Mouse (Mus musculus) T-helper 17 cell (primary cell): ENCODE measurements around the gene Tanc1.

Experiments used
- in situ Hi-C, 2 experiments: fragments of 300-600 bp; cut with MboI, MseI; formaldehyde crosslinking; loops; 1 replicate in 1 of 2; 2 replicates in 1 of 2; pipeline ENCODE4 v1.15.1; 2025; ENCODE audit warnings: high pct_unique_total_duplicates in 2 of 2

Tanc1 gene

DNA sequence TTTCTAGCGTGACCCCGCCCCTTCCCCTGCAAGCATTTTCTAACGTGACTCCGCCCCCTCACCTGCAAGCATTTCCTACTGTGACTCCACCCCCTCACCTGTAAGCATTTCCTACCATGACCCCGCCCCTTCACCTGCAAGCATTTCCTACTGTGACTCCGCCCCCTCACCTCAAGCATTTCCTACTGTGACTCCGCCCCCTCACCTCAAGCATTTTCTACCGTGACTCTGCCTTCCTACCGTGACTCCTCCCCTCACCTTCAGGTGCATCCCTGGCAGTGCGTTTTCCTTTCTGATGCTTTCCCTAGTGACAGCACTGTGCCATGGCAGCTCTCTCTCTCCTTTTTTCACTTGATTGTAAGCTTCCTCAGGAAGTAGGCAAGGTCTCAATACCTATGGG is 137.5 kb downstream of the Tanc1 start:
- in situ Hi-C loops, result loop anchor here in 1 of 2 experiments (5.0 kb wide), 1 partner anchor 207 kb away; no protein-coding TSS in a partner anchor

- in situ Hi-C loops, result loop anchor here in 1 of 2 experiments (5.0 kb wide), 1 partner anchor 204 kb away; no protein-coding TSS in a partner anchor
Measured at GRCm38 (mm10) chr2:59751172-59751571, 139.3 kb downstream of the Tanc1 start.

DNA sequence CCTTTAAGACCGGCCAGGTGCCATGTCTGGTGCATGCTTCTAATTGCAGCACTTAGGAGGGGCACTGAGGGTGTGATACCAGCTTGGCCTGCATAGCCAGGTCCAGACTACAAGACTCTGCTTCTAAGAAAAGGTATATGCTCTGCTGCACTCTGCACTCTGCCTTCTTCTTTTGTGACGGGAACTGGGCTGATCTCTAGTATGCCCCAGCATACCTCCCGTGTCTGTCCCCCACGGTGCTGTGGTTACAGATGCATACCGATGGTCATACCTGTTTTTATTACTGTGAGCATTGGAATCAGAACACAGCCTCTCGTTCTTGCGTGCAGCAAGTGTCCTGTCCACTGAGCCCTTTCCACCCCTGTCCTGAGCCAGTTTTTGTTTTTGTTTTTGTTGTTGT is 140.3 kb downstream of the Tanc1 start:
- in situ Hi-C loops, result loop anchor here in 1 of 2 experiments (5.0 kb wide), 1 partner anchor 205 kb away; no protein-coding TSS in a partner anchor

DNA sequence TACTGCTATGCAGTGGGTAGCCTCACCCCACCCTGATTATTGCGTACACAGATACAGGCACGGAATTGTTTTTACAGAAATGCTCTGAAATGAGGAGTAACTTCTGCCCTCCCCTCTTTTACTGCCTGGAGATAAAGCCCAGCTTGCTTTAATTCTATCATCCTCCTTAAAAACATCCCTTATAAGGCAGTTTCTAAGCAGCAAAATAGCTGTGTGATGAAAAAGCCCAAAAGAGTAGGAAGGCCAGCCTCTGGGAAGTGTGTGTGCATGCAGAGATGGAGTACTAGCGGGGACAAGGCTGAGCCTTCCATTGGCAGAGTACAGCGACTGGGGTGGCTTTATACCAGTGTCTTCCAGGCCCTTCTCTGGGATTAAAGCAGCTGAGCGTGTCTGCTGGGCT is 140.9 kb downstream of the Tanc1 start:
- in situ Hi-C loops, result loop anchor here in 1 of 2 experiments (5.0 kb wide), 1 partner anchor 205 kb away; no protein-coding TSS in a partner anchor

DNA sequence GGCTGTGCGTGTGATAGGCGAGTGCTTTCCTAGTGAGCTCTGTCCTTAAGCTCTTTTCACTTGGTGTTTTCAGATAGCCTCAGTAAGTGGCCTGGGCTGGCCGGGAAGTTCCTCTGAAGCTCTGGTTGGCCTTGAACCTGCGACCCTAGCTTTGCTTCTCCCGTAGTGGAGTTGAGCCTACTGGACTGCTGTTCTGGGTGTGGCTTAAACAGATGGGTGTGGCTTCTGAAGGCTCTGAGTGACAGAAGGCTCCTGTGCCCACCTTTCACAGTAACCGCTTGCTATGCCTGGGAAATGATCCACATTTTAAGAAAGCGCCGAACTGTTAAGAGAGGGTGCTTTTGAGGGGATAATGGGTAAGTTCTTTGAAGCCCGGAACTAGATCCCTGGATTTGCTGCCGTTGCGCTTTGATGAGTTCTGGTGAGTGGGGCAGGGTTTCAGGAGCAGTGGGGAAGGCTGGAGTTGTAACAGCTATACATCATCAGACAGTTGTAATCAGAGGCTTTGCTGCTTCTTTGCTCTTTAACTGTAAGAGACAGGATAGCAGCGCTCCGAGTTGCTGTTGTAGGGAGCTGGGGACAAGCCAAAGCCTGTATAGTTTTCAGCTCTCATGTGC is 144.4 kb downstream of the Tanc1 start:
- in situ Hi-C loops, result no loop called here

DNA sequence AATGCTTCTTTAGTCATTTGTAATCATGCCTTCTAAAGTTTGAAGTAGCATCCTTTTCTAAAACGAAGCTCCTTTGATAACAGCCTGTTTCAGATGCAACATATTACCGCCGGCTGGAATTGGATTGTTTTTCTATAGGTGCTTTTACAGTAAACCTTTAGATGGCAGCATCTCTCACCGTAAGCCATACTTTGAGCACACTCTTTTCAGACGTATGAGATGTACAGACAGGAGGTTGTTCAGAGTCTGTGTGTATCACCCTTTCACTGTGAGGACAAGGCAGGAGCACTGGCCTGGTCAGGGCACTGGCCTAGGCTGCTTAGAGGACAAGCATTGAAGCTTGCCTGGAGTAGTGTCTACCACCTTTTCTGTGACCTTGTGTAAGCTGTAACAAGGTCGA is 145.2 kb downstream of the Tanc1 start:
- in situ Hi-C loops, result no loop called here

DNA sequence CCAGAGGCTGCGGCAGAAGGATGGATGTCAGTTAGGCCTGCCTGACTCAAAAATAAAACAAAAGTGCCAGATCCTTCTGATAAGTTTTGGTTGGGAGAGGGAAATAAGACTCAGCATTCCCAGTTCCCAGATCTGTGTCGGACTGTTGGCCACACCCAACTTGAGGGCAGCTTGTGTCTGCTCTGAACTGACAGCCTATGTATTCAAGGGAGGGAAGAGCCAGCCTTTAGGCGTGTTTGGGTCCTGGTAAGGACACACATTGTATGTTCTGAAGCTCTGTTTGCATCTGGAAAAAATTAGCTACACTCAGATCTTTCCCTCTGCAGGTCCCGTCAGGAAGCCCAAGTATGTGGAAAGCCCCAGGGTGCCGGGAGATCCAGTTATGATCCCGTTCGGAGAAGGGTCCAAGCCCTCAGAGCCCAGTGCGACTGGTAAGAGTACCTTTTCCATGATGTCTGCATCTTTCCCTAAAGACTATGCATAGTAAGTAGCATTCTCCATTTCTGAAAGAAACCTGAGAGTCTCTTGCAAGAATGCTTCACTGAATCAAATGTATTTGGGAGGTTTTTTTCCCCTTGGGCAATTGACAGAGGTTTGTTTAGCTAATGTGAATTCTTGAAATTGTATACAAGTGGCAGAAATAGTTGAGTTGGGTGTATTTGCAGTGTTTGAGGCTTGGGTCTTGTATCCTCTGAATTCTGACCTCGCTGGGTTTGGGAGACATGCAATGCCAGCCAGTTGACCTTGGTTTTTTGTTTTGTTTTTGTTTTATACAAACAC is 146.5 kb downstream of the Tanc1 start:
- in situ Hi-C loops, result no loop called here

- in situ Hi-C loops, result no loop called here
Measured at GRCm38 (mm10) chr2:59760731-59761130, 148.9 kb downstream of the Tanc1 start.

- in situ Hi-C loops, result no loop called here
Measured at GRCm38 (mm10) chr2:59761183-59761582, 149.3 kb downstream of the Tanc1 start.

- in situ Hi-C loops, result no loop called here
Measured at GRCm38 (mm10) chr2:59762277-59762676, 150.4 kb downstream of the Tanc1 start.

- in situ Hi-C loops, result no loop called here
Measured at GRCm38 (mm10) chr2:59765671-59766070, 153.8 kb downstream of the Tanc1 start.

GRCm38 (mm10) chr2:59767893-59768292 is 156.1 kb downstream of the Tanc1 start:
- in situ Hi-C loops, result no loop called here

GRCm38 (mm10) chr2:59768661-59769384 is 157.0 kb downstream of the Tanc1 start:
- in situ Hi-C loops, result no loop called here

- in situ Hi-C loops, result no loop called here
Measured at GRCm38 (mm10) chr2:59769385-59769735, 157.5 kb downstream of the Tanc1 start.

DNA sequence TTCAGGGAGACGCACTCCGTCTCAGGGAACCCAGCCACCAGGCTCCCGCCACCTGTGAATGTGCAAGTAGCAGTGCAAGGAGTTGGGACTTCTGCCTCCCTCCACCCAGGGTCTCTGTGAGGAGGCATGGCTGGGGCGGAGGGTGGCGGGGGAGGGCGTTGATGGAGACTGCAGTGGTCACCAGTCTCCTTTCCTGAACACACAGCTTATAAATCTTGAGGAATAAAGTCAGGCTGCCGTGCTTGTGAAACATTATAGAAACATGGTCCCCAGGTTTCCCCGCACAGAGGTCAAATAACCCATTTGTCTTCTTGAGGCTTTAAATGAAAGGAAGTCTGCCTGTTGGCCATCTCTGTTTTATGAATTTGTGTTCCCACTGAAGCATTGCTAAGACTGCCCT is 159.9 kb downstream of the Tanc1 start:
- in situ Hi-C loops, result no loop called here

GRCm38 (mm10) chr2:59772261-59772683 is 160.4 kb downstream of the Tanc1 start:
- in situ Hi-C loops, result no loop called here

DNA sequence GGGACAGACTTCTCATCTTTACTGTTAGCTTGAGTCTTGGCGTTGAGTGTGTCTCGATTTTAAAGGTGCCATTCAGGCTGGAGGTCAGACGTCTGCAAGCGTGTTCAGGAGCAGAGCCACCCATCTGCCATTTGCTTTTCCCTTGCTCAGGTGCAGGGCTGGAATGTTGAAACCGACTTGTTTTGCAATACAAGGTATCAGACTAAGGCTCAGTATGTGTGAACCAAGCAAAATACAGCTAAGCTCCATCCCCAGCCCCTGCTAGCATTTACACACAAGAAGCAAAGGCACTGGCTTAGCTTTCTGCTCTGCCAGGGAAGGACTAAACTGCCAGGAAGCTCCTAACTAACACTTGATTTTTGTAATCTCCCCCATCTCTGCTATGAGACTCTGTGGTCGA is 162.5 kb downstream of the Tanc1 start:
- in situ Hi-C loops, result no loop called here

GRCm38 (mm10) chr2:59775148-59775547 is 163.3 kb downstream of the Tanc1 start:
- in situ Hi-C loops, result no loop called here

DNA sequence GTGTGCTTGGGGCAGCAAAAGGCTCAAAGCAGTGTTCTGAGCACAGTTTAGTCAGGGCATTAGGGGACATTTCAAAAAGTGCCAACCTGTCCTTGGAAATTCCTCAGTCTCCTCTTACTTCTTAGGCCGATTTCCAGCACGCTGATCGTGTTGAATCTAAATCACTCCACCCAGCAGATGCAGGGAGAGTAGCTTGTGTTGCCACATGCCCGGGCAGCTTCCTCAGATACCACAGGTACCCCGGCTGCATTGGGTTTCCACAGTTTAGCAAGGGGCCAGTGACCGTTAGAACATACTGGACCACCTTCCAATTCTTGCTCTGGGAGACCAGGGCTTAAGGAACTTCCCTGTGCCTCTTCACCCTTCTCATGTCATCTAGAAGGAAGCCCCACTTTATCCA is 164.0 kb downstream of the Tanc1 start:
- in situ Hi-C loops, result no loop called here

DNA sequence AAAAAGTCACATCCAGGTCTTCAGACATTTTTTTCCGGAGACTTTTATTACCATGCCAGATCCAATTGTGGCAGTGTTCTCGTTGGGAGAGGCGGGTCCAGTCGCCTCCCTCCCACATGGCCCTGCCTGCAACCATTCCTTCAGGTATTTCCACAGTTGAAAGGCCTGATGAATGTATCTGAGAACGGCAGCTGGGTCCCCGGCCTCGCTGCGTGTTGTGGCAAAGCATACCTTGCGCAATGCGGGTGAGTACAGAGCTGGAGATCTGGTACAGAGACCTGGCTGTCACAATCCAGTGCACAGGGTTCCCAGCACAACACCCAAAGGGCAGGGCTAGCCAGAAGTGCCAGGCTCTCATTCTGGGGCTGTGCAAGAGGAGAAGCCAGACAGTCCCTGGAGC is 167.5 kb downstream of the Tanc1 start:
- in situ Hi-C loops, result no loop called here

- in situ Hi-C loops, result no loop called here
Measured at GRCm38 (mm10) chr2:59780240-59780639, 168.4 kb downstream of the Tanc1 start.

DNA sequence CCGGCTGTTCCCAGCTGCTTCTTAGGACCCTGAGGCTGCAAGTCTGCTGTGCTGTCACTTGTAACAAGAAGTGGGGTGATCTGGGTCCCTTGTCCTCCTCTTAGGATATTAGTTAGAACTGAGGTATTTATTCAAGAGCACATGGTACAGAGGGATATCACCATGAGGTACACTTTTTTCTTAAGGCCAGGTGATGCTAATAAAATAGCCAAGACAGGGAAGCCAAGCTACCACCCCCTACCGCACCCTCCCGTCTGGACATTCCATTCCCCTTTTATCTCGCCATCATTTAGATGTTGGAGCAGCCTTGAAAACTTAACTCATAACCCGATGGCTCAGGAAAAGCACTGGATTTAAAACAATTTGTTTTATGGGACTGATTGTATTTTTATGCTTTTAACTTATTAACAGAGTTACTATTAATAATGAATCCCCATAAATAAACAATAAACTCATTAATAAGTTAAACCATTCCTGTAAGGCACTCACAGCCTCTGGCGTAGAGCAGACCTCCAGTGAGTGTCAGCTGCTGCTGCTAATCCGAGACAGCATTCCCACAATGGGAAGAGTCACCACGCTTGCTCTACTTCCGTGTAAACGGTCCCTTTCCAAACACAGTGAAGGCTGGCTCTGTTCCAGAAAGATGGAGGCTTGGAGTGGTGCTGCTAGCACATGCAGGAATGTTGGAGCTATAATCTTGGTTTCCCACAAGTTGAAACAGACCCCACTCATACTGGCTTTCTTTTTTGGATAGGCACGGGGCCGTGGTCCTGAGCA is 171.4 kb downstream of the Tanc1 start:
- in situ Hi-C loops, result no loop called here
